Mouse (Mus musculus): ENCODE results near the gene Mtmr12. TPM values are rescaled to one million over a fixed set of nuclear protein-coding genes. Genes with fewer than 3 reads are reported as not detected.

Mtmr12 gene
- polyA plus RNA-seq, 1 experiment from 2014 or later = 8.0 TPM

DNA sequence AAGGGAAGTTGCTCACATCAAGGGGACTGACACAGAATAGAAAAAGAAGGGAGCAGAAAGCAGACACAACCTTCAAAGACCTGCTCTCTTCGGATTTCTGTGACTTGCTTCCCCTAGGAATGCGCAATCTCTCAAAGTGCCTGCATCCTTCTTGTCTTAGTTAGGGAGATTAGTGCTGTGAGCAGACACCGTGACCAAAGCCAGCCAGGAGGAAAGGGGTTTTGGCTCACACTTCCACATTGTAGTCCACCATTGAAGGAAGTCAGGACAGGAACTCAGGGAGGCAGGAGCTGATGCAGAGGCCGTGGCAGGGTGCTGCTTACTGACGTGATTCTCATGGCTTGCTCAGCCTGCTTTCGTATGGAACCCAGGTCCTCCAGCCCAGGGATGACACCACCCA, 33.5 kb downstream of the Mtmr12 start:
- ATAC-seq (ENCODE audit: low read depth) = no peak
- H3K9me3 ChIP-seq (replicated peaks; ENCODE audit: control insufficient read depth, low read length) = no peaks in the 10 kb centered on the region
- WGBS (ENCODE audit: insufficient replicate concordance) = 80% methylated on average over 6 of the region's 6 CpGs
- no peak overlapping the region for H3K4me3 ChIP-seq (ENCODE audit: low read depth, low read length)
- no peak overlapping the region for H3K9ac ChIP-seq (ENCODE audit: low read depth, low read length)
- H3K4me2 ChIP-seq (ENCODE audit: low read depth, low read length) = no peak overlapping the region
- H3K36me3 ChIP-seq (ENCODE audit: control insufficient read depth, insufficient read depth) = peaks cover 10% of the 10 kb centered on the region
- H3K4me1 ChIP-seq (ENCODE audit: control insufficient read depth, low read depth, low read length) = peaks cover 4% of the 10 kb centered on the region; the same call in 1 of the 2 replicates
- no peaks in the 10 kb centered on the region for H3K27me3 ChIP-seq (ENCODE audit: control insufficient read depth, insufficient read depth, low read depth, low read length)
- H3K27ac ChIP-seq (ENCODE audit: low read length) = no peak overlapping the region

DNA sequence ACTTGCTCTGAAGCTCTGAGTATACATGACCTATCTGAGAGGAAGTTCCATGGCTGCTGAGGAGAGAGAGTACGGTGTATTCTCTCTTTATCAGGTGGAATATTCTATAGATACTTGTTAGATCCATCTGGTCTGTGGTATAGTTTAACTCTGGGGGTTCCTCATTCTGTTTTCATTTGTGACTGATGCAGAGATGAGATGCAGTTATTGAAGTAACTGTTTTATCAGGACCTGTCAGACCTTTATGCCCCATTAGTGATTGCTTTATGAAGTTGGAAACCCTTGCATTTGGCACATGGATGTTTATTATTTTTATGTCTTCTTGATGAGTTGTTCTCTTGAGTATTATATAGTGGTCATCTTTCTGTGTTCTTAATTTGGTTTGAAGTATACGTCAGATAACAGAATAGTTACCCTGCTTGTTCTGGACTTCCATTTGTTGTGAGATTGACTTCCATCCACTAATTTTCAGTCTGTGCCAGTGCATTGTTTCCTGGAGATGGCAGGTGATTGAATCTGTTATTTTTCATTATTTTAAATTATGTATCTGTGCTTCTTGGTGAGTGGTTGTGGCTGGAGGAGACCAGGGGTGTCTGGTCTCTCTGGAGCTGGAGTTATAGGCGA, 36.0 kb downstream of the Mtmr12 start:
- no peaks in the 10 kb centered on the region for H3K27me3 ChIP-seq (ENCODE audit: control insufficient read depth, insufficient read depth, low read depth, low read length)
- no peak for ATAC-seq (ENCODE audit: low read depth)
- no peak overlapping the region for H3K4me3 ChIP-seq (ENCODE audit: low read depth, low read length)
- no peak overlapping the region for H3K4me2 ChIP-seq (ENCODE audit: low read depth, low read length)
- H3K27ac ChIP-seq (ENCODE audit: low read length) = no peak overlapping the region
- WGBS (ENCODE audit: insufficient replicate concordance) = 74% methylated on average over 3 of the region's 3 CpGs
- H3K4me1 ChIP-seq (ENCODE audit: control insufficient read depth, low read depth, low read length) = peaks cover 12% of the 10 kb centered on the region
- no peaks in the 10 kb centered on the region for H3K9me3 ChIP-seq (replicated peaks; ENCODE audit: control insufficient read depth, low read length)
- no peak overlapping the region for H3K9ac ChIP-seq (ENCODE audit: low read depth, low read length)
- H3K36me3 ChIP-seq (ENCODE audit: control insufficient read depth, insufficient read depth) = peaks cover 10% of the 10 kb centered on the region

DNA sequence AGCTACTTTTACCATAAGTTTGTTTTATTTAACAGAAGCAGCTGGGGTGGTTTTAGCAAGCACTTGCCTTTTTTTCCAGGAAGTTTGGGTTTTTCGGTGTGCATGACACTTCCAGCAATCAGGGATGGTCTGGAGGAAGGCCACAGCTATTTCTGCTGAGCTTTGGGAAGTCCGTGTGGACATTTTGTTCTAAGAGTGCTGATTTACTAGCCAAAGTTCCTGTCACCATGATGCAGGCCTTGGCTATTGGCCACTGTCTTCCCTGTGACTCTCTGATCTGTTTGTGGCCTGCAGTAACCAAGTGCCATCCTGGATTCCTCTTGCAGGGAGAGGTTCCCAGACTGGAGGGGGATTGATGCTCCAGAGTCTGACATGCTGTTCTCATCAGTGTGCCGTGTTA, 39.0 kb downstream of the Mtmr12 start:
- Histone ChIP-seq H3K9ac (ENCODE audit: low read depth, low read length) (no peak overlapping the region), H3K36me3 (ENCODE audit: control insufficient read depth, insufficient read depth) (peaks cover 3% of the 10 kb centered on the region; the same call in 1 of the 2 replicates), H3K4me2 (ENCODE audit: low read depth, low read length) (no peak overlapping the region), H3K27ac (ENCODE audit: low read length) (no peak overlapping the region), H3K4me3 (ENCODE audit: low read depth, low read length) (no peak overlapping the region), H3K9me3 (replicated peaks; ENCODE audit: control insufficient read depth, low read length) (no peaks in the 10 kb centered on the region), H3K4me1 (ENCODE audit: control insufficient read depth, low read depth, low read length) (peaks cover 23% of the 10 kb centered on the region), H3K27me3 (ENCODE audit: control insufficient read depth, insufficient read depth, low read depth, low read length) (no peaks in the 10 kb centered on the region)
- ATAC-seq (ENCODE audit: low read depth) = no peak
- 74% methylated on average over 3 of the region's 3 CpGs for WGBS (ENCODE audit: insufficient replicate concordance)

DNA sequence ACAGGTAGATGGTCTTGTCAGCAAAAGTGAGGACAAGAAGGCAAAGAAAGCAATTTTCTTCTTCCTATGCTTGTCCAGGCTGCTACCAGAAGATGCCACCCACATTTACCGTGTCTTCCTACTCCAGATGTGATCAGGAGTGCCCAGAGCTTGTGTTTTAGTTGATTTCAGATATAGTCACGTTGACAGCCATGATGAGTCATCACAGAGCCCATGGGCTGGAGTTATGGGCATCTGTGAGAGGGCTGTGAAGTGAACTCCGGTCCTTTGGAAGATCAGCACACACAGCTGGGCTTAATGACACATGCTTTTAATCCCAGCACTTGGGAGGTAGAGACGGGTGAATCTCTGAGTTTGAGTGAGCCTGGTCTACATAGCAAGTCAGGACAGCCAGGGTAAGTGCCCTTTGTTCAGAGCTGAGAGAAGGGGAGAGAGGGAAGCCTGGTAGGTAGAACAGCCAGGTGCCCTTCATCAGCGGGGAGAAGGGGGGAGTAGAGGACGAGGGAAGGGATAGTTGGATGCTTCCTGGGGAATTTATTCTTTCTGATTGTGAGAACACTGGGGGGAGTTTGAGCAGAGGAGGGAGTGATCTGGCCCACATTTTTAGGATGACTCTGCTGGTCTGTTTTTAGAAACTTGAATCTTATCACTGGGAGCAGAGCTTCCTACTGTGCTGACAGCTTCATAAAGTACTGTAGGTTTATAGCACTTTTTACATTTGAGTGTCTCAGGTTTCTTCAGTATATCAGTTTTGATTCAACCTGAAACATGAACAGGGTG, 40.9 kb downstream of the Mtmr12 start:
- Histone ChIP-seq H3K9me3 (replicated peaks; ENCODE audit: control insufficient read depth, low read length) (no peaks in the 10 kb centered on the region), H3K4me1 (ENCODE audit: control insufficient read depth, low read depth, low read length) (peaks cover 23% of the 10 kb centered on the region), H3K27ac (ENCODE audit: low read length) (peak overlapping the region; percentile 35), H3K36me3 (ENCODE audit: control insufficient read depth, insufficient read depth) (no peaks in the 10 kb centered on the region; the same call in 1 of the 2 replicates), H3K4me3 (ENCODE audit: low read depth, low read length) (0 out of 2 replicates have a peak overlapping the region, but pooled peaks have one; percentile 0), H3K27me3 (ENCODE audit: control insufficient read depth, insufficient read depth, low read depth, low read length) (no peaks in the 10 kb centered on the region), H3K4me2 (ENCODE audit: low read depth, low read length) (peak overlapping the region; percentile 43), H3K9ac (ENCODE audit: low read depth, low read length) (0 out of 2 replicates have a peak overlapping the region, but pooled peaks have one; percentile 34)
- ATAC-seq (ENCODE audit: low read depth) = peak; percentile 82
- WGBS (ENCODE audit: insufficient replicate concordance) = 29% methylated on average over 6 of the region's 6 CpGs

DNA sequence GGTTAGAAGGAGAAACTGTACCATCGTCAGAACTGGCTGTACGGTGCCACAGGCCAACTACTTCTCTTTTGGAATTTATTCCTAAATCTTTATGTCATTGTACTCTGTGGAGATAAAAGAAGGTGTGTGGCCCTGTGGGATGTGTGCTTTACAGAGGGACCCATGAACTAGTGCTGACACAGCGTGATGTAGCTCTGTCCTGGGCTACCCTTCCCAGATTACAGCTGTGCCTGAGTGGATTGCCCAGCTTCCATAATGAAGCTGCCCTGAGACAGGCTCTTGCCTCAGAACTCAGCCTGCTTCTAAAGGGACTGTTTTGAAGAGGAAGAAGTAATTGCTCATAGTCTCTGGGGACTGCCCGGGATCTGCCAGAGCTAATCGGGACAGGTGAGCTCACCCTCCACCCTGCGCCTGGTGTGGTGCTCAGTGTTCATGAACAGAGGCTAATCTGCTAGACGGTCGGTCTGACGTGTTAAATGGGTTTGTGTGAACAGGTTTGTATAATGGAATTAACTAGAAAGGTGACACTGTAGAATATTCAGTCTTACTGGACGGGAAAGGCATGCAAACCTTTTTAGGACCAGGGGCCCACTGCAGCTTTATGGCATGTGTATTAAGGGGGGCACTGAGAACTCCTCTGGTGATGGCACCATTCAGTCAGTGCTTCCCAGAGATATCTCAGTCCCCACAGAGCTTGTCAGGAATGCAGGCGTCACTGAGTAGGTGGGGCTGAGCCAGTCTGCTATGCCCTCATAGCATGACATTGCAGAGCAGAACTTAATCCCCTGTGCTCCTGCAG, 41.7 kb downstream of the Mtmr12 start:
- Histone ChIP-seq H3K36me3 (ENCODE audit: control insufficient read depth, insufficient read depth) (peaks cover 1% of the 10 kb centered on the region; the same call in 1 of the 2 replicates), H3K9ac (ENCODE audit: low read depth, low read length) (peak overlapping the region; percentile 34), H3K27ac (ENCODE audit: low read length) (peak overlapping the region; percentile 35), H3K27me3 (ENCODE audit: control insufficient read depth, insufficient read depth, low read depth, low read length) (no peaks in the 10 kb centered on the region), H3K4me1 (ENCODE audit: control insufficient read depth, low read depth, low read length) (peaks cover 23% of the 10 kb centered on the region), H3K4me2 (ENCODE audit: low read depth, low read length) (peak overlapping the region; percentile 43), H3K9me3 (replicated peaks; ENCODE audit: control insufficient read depth, low read length) (no peaks in the 10 kb centered on the region), H3K4me3 (ENCODE audit: low read depth, low read length) (0 out of 2 replicates have a peak overlapping the region, but pooled peaks have one; percentile 0)
- peak; percentile 78 for ATAC-seq (ENCODE audit: low read depth)
- 52% methylated on average over 11 of the region's 11 CpGs for WGBS (ENCODE audit: insufficient replicate concordance)

DNA sequence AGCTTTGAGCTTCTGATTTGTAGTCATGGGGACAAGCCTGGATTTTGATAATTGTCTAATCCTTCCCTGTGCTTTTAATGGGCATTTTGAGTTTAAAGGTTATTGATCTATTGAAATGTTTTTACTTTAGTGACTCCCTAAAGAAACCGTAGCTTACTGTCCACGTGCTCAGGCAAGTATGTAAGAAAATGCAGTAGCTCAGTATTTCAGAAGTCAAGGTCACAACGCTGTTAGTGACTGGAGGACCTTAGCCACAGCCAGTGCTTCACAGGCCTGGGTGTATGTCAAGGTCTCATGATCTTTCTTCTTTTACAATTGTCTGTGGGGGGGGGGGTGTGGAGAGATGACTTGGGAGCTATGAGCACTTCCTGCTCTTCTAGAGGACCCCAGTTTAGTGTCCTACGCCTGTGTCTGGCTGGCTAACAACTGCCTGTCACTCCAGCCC, 42.4 kb downstream of the Mtmr12 start:
- no peak overlapping the region for H3K27ac ChIP-seq (ENCODE audit: low read length)
- H3K9ac ChIP-seq (ENCODE audit: low read depth, low read length) = no peak overlapping the region
- H3K4me3 ChIP-seq (ENCODE audit: low read depth, low read length) = no peak overlapping the region
- no peaks in the 10 kb centered on the region for H3K9me3 ChIP-seq (replicated peaks; ENCODE audit: control insufficient read depth, low read length)
- no peak for ATAC-seq (ENCODE audit: low read depth)
- no peak overlapping the region; the same call in 1 of the 2 replicates for H3K4me2 ChIP-seq (ENCODE audit: low read depth, low read length)
- H3K36me3 ChIP-seq (ENCODE audit: control insufficient read depth, insufficient read depth) = peaks cover 7% of the 10 kb centered on the region
- H3K27me3 ChIP-seq (ENCODE audit: control insufficient read depth, insufficient read depth, low read depth, low read length) = no peaks in the 10 kb centered on the region
- peaks cover 23% of the 10 kb centered on the region for H3K4me1 ChIP-seq (ENCODE audit: control insufficient read depth, low read depth, low read length)
- WGBS (ENCODE audit: insufficient replicate concordance) = 81% methylated on average over 4 of the region's 4 CpGs

DNA sequence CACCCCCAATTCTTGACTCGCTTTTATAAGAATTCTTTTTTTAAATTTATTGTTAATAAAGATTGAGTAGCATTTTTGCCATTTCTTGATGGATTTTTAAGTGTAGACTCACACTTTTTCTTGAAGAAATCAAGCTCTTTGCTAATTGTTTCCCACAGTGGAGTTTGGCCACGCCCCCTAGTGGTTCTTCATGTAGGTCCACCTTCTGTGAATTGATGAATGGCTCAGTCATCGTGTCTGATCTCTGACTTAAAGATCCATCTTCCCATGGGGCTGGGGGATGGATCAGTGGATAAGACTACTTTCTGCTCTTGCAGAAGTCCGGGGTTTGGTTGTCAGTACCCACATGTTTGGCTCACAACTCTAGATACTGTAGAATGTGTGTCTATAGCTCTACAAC, 43.5 kb downstream of the Mtmr12 start:
- no peak overlapping the region for H3K4me2 ChIP-seq (ENCODE audit: low read depth, low read length)
- H3K36me3 ChIP-seq (ENCODE audit: control insufficient read depth, insufficient read depth) = peaks cover 11% of the 10 kb centered on the region
- peaks cover 23% of the 10 kb centered on the region for H3K4me1 ChIP-seq (ENCODE audit: control insufficient read depth, low read depth, low read length)
- no peak for ATAC-seq (ENCODE audit: low read depth)
- H3K9ac ChIP-seq (ENCODE audit: low read depth, low read length) = no peak overlapping the region
- WGBS (ENCODE audit: insufficient replicate concordance) = 41% methylated on average over 4 of the region's 4 CpGs
- no peaks in the 10 kb centered on the region for H3K27me3 ChIP-seq (ENCODE audit: control insufficient read depth, insufficient read depth, low read depth, low read length)
- no peak overlapping the region for H3K27ac ChIP-seq (ENCODE audit: low read length)
- H3K9me3 ChIP-seq (replicated peaks; ENCODE audit: control insufficient read depth, low read length) = no peaks in the 10 kb centered on the region
- no peak overlapping the region for H3K4me3 ChIP-seq (ENCODE audit: low read depth, low read length)

DNA sequence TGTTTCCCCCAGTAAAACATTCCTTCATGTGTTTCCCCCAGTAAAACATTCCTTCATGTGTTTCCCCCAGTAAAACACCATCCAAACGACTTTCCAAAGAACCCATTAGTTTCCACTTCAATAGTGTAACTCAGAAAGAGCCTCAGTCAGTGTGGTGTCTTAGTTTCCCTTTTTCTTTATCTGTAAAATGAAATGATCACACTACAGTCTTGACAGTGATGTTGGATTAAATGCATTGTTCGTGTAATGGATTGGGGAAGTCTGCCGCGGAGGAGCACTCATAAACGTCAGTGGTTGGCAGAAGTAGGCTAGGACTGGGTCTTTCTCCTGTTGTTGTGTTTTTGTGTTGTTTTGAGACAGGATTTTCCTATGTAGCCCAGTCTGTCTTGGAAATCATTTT, 45.5 kb downstream of the Mtmr12 start:
- 62% methylated on average over 5 of the region's 5 CpGs for WGBS (ENCODE audit: insufficient replicate concordance)
- H3K27me3 ChIP-seq (ENCODE audit: control insufficient read depth, insufficient read depth, low read depth, low read length) = no peaks in the 10 kb centered on the region
- H3K27ac ChIP-seq (ENCODE audit: low read length) = no peak overlapping the region
- no peak overlapping the region for H3K9ac ChIP-seq (ENCODE audit: low read depth, low read length)
- ATAC-seq (ENCODE audit: low read depth) = no peak
- H3K4me2 ChIP-seq (ENCODE audit: low read depth, low read length) = no peak overlapping the region
- peaks cover 11% of the 10 kb centered on the region for H3K36me3 ChIP-seq (ENCODE audit: control insufficient read depth, insufficient read depth)
- no peaks in the 10 kb centered on the region for H3K9me3 ChIP-seq (replicated peaks; ENCODE audit: control insufficient read depth, low read length)
- peaks cover 19% of the 10 kb centered on the region for H3K4me1 ChIP-seq (ENCODE audit: control insufficient read depth, low read depth, low read length)
- H3K4me3 ChIP-seq (ENCODE audit: low read depth, low read length) = no peak overlapping the region

Data from liver, embryonic 16.5 days (tissue).